Comparison of ENCODE assay signal across 31 mouse cellular contexts in genomic region chr17:53582805-53583204, GRCm38 (mm10). TPM values are rescaled to one million over a fixed set of nuclear protein-coding genes. Genes with fewer than 3 reads are reported as not detected.
DNase-seq lines count a peak whose midpoint lies in the region; ATAC-seq and TF ChIP-seq lines count a peak whose summit lies in the region.
"Had no signal": no experiment of that assay in that cellular context is flagged by ENCODE, and none has a peak within 500 bp of the region (broad histone marks: within the 10 kb centered on the region; RNA-seq: fewer than 3 reads in every experiment).

No protein-coding gene starts in this region.

- no peak overlapping the region for H3K4me3 ChIP-seq in heart, embryonic 13.5 days
- no peak overlapping the region for H3K4me3 ChIP-seq in heart, embryonic 11.5 days (ENCODE audit: low read depth, low read length)
- no peak overlapping the region for H3K4me3 ChIP-seq in midbrain, embryonic 11.5 days (ENCODE audit: low read depth, low read length)
- H3K4me3 ChIP-seq in midbrain, postnatal 0 days (ENCODE audit: low read depth, low read length): no peak overlapping the region
- peak overlapping the region; percentile 26 to 50 for H3K4me3 ChIP-seq in ES-E14 (ENCODE audit: insufficient read depth in 1 of 2, low read depth in 1 of 2, low read length in 2 of 2, poor library complexity in 1 of 2, severe bottlenecking in 1 of 2)
- H3K4me3 ChIP-seq: embryonic facial prominence, embryonic 12.5 days; hindbrain, embryonic 12.5 days; intestine, embryonic 15.5 days; liver, embryonic 12.5 days; midbrain, embryonic 12.5 days had no signal

- no peak for TF ChIP-seq CTCF in midbrain, postnatal 0 days (IDR thresholded peaks at IDR 0.05)

- H3K9me3 ChIP-seq in heart, embryonic 13.5 days: no peaks in the 10 kb centered on the region
- no peaks in the 10 kb centered on the region for H3K9me3 ChIP-seq in heart, embryonic 11.5 days (replicated peaks; ENCODE audit: control insufficient read depth, low read length)
- H3K9me3 ChIP-seq in midbrain, embryonic 11.5 days (ENCODE audit: control insufficient read depth, low read length): no peaks in the 10 kb centered on the region
- no peaks in the 10 kb centered on the region for H3K9me3 ChIP-seq in midbrain, postnatal 0 days (ENCODE audit: low read length)
- H3K9me3 ChIP-seq in ES-E14 (ENCODE audit: control insufficient read depth, insufficient read depth, low read depth, low read length): no peaks in the 10 kb centered on the region
- H3K9me3 ChIP-seq: embryonic facial prominence, embryonic 12.5 days; hindbrain, embryonic 12.5 days; intestine, embryonic 15.5 days; liver, embryonic 12.5 days; midbrain, embryonic 12.5 days had no signal

- ATAC-seq in heart, embryonic 13.5 days (ENCODE audit: extremely low read depth, insufficient number of reproducible peaks, low FRiP score, low TSS enrichment): no peak
- ATAC-seq in heart, embryonic 11.5 days (replicated peaks; ENCODE audit: insufficient number of reproducible peaks, low FRiP score, low TSS enrichment): no peak
- ATAC-seq in midbrain, embryonic 11.5 days (ENCODE audit: low FRiP score): no peak
- ATAC-seq in midbrain, postnatal 0 days (ENCODE audit: low FRiP score): no peak
- ATAC-seq: forebrain, embryonic 14.5 days; hindbrain, postnatal 0 days; intestine, embryonic 15.5 days; liver, embryonic 12.5 days; liver, postnatal 0 days had no signal

- H3K4me2 ChIP-seq in heart, embryonic 13.5 days: no peak overlapping the region
- no peak overlapping the region for H3K4me2 ChIP-seq in heart, embryonic 11.5 days
- H3K4me2 ChIP-seq in midbrain, embryonic 11.5 days: no peak overlapping the region
- H3K4me2 ChIP-seq in midbrain, postnatal 0 days (ENCODE audit: low read depth, low read length, poor library complexity, severe bottlenecking): no peak overlapping the region
- H3K4me2 ChIP-seq: embryonic facial prominence, embryonic 12.5 days; hindbrain, embryonic 12.5 days; intestine, embryonic 15.5 days; midbrain, embryonic 12.5 days had no signal

- peaks cover 78% of the 10 kb centered on the region for H3K4me1 ChIP-seq in heart, embryonic 13.5 days
- peaks cover 48% of the 10 kb centered on the region for H3K4me1 ChIP-seq in heart, embryonic 11.5 days (ENCODE audit: control insufficient read depth, insufficient read depth, low read length)
- H3K4me1 ChIP-seq in midbrain, embryonic 11.5 days (ENCODE audit: control insufficient read depth, insufficient read depth, low read length): no peaks in the 10 kb centered on the region
- H3K4me1 ChIP-seq in midbrain, postnatal 0 days (ENCODE audit: insufficient read depth, low read length): peaks cover 6% of the 10 kb centered on the region; the same call in 1 of the 2 replicates
- peaks cover 24% of the 10 kb centered on the region in 2 experiments for H3K4me1 ChIP-seq in ES-E14 (ENCODE audit: control insufficient read depth in 2 of 2, insufficient read depth in 2 of 2, low read length in 2 of 2, poor library complexity in 1 of 2)

- peaks cover 4% of the 10 kb centered on the region; the same call in 1 of the 2 replicates for H3K36me3 ChIP-seq in heart, embryonic 13.5 days
- no peaks in the 10 kb centered on the region for H3K36me3 ChIP-seq in heart, embryonic 11.5 days (ENCODE audit: control insufficient read depth, insufficient read depth, low read length)
- H3K36me3 ChIP-seq in midbrain, embryonic 11.5 days (ENCODE audit: control insufficient read depth, insufficient read depth, low read length): no peaks in the 10 kb centered on the region
- no peaks in the 10 kb centered on the region for H3K36me3 ChIP-seq in midbrain, postnatal 0 days (ENCODE audit: insufficient read depth, low read length)
- no peaks in the 10 kb centered on the region for H3K36me3 ChIP-seq in ES-E14 (ENCODE audit: control insufficient read depth, insufficient read depth, low read length, poor library complexity, severe bottlenecking)
- H3K36me3 ChIP-seq: embryonic facial prominence, embryonic 12.5 days; hindbrain, embryonic 12.5 days; intestine, embryonic 15.5 days; midbrain, embryonic 12.5 days had no signal

- H3K9ac ChIP-seq in heart, embryonic 13.5 days: no peak overlapping the region
- no peak overlapping the region for H3K9ac ChIP-seq in heart, embryonic 11.5 days (ENCODE audit: low read depth, low read length)
- no peak overlapping the region for H3K9ac ChIP-seq in midbrain, embryonic 11.5 days (ENCODE audit: low read length)
- H3K9ac ChIP-seq in midbrain, postnatal 0 days (replicated peaks; ENCODE audit: low read length, poor library complexity, severe bottlenecking): no peak overlapping the region
- peak overlapping the region; percentile 72 for H3K9ac ChIP-seq in ES-E14 (ENCODE audit: insufficient read depth, low read depth, low read length, poor library complexity, severe bottlenecking)
- H3K9ac ChIP-seq: embryonic facial prominence, embryonic 12.5 days; hindbrain, embryonic 12.5 days; intestine, embryonic 15.5 days; liver, embryonic 12.5 days; liver, postnatal 0 days; midbrain, embryonic 12.5 days had no signal

- 0 out of 2 replicates have a peak overlapping the region, but pooled peaks have one; percentile 32 for H3K27ac ChIP-seq in heart, embryonic 13.5 days (replicated peaks)
- no peak overlapping the region for H3K27ac ChIP-seq in heart, embryonic 11.5 days (ENCODE audit: low read depth, low read length)
- no peak overlapping the region for H3K27ac ChIP-seq in midbrain, embryonic 11.5 days (ENCODE audit: low read depth, low read length)
- no peak overlapping the region for H3K27ac ChIP-seq in midbrain, postnatal 0 days (ENCODE audit: low read depth, low read length)
- H3K27ac ChIP-seq in ES-E14 (ENCODE audit: insufficient read depth, low read depth, low read length, poor library complexity, severe bottlenecking): peak overlapping the region; percentile 92
- H3K27ac ChIP-seq: embryonic facial prominence, embryonic 12.5 days; hindbrain, embryonic 12.5 days; hindbrain, postnatal 0 days; intestine, embryonic 15.5 days; liver, embryonic 12.5 days; midbrain, embryonic 12.5 days; stomach, postnatal 0 days had no signal

- WGBS in heart, embryonic 13.5 days: 83% methylated on average over 7 of the region's 7 CpGs
- 89% methylated on average over 7 of the region's 7 CpGs for WGBS in heart, embryonic 11.5 days (ENCODE audit: insufficient replicate concordance)
- 91% methylated on average over 7 of the region's 7 CpGs for WGBS in midbrain, embryonic 11.5 days
- WGBS in midbrain, postnatal 0 days: 78% methylated on average over 7 of the region's 7 CpGs

- no peaks in the 10 kb centered on the region for H3K27me3 ChIP-seq in heart, embryonic 13.5 days (replicated peaks)
- no peaks in the 10 kb centered on the region for H3K27me3 ChIP-seq in heart, embryonic 11.5 days (ENCODE audit: control insufficient read depth, insufficient read depth, low read length)
- no peaks in the 10 kb centered on the region for H3K27me3 ChIP-seq in midbrain, embryonic 11.5 days (ENCODE audit: control insufficient read depth, insufficient read depth, low read length)
- no peaks in the 10 kb centered on the region for H3K27me3 ChIP-seq in midbrain, postnatal 0 days (ENCODE audit: insufficient read depth, low read length)
- H3K27me3 ChIP-seq: embryonic facial prominence, embryonic 12.5 days; hindbrain, embryonic 12.5 days; intestine, embryonic 15.5 days; liver, embryonic 12.5 days; midbrain, embryonic 12.5 days had no signal

- peak; percentile 27 for DNase-seq in cerebellum, adult 9-11 months
- no peak for DNase-seq in cerebellum, postnatal 25 days
- peak; percentile 57 for DNase-seq in midbrain, embryonic 11.5 days (ENCODE audit: low spot score, missing footprints)
- DNase-seq in midbrain, postnatal 0 days (ENCODE audit: low spot score): no peak
- no peak for DNase-seq in ES-E14 (ENCODE audit: low read depth, low spot score)
- no peak for DNase-seq in natural killer cell, adult 2 months (ENCODE audit: low spot score in 2 of 2)
- DNase-seq: adrenal gland, postnatal 10 days; cerebellum, adult 11 months; embryo, embryonic 11 days; gastrocnemius, postnatal 25 days; kidney, adult 2 months; kidney, postnatal 10 days; layer of hippocampus, postnatal 36 days; left cerebral cortex, postnatal 4 days; liver, postnatal 0 days; lung, postnatal 36 days; right cerebral cortex, postnatal 4 days; thymus, postnatal 4 days had no signal

- in situ Hi-C loops in ES-E14 (cut with MboI; ENCODE audit: low sequenced_read_pairs in 2 of 2, unreplicated experiment in 2 of 2): no loop called here

TF ChIP-seq in ES-E14, 5 proteins besides CTCF, POLR2A, EP300 and RAD21:
- TF ChIP-seq ZC3H11A (IDR thresholded peaks at IDR 0.05; ENCODE audit: borderline replicate concordance, low read depth, low read length) (no peak), MAFK (IDR thresholded peaks at IDR 0.05; ENCODE audit: insufficient read depth, low read depth, low read length) (no peak), ZNF384 (IDR thresholded peaks at IDR 0.05; ENCODE audit: low read depth, low read length) (no peak), HCFC1 (IDR thresholded peaks at IDR 0.05; ENCODE audit: borderline replicate concordance, insufficient read depth, low read length) (no peak), CHD2 (IDR thresholded peaks at IDR 0.05; ENCODE audit: low read depth, low read length) (no peak)

RNA-seq across cellular contexts. Expression of gene Kat2b, which starts 16.1 kb away (rescaled TPM):
- polyA plus RNA-seq in heart, embryonic 13.5 days (2015; fragmentation: Nextera tagmentation; extraction: Ambion mirVana): 7.4 and 8.1 TPM in 2 replicates
- polyA plus RNA-seq in heart, embryonic 11.5 days (2014; fragmentation: Nextera tagmentation; extraction: Ambion mirVana): 11.0 and 14.0 TPM in 2 replicates
- polyA plus RNA-seq in midbrain, embryonic 11.5 days (2014; fragmentation: Nextera tagmentation; extraction: Ambion mirVana): 4.9 and 5.5 TPM in 2 replicates
- total RNA-seq in midbrain, postnatal 0 days (2014; rRNA removed): 17.2 and 22.5 TPM in 2 replicates
- 2.4 and 3.6 TPM in 2 replicates for polyA plus RNA-seq in midbrain, postnatal 0 days (2015; fragmentation: Nextera tagmentation; extraction: Ambion mirVana)
- total RNA-seq in ES-E14 (2012; rRNA removed): 25.1 and 32.1 TPM in 2 replicates

RNA-seq across cellular contexts. Expression of gene Pp2d1, which starts 43.6 kb away (rescaled TPM):
- 0.13 and 0.25 TPM in 2 replicates for polyA plus RNA-seq in heart, embryonic 13.5 days (2015; fragmentation: Nextera tagmentation; extraction: Ambion mirVana)
- 0.32 and 0.33 TPM in 2 replicates for polyA plus RNA-seq in heart, embryonic 11.5 days (2014; fragmentation: Nextera tagmentation; extraction: Ambion mirVana)
- polyA plus RNA-seq in midbrain, embryonic 11.5 days (2014; fragmentation: Nextera tagmentation; extraction: Ambion mirVana): 0.22 and 0.34 TPM in 2 replicates
- total RNA-seq in midbrain, postnatal 0 days (2014; rRNA removed): not detected in 2 replicates
- 0.26 and 0.42 TPM in 2 replicates for polyA plus RNA-seq in midbrain, postnatal 0 days (2015; fragmentation: Nextera tagmentation; extraction: Ambion mirVana)
- 0.31 and 0.48 TPM in 2 replicates for total RNA-seq in ES-E14 (2012; rRNA removed)
- total RNA-seq: adrenal gland, postnatal 10 days; gastrocnemius, postnatal 25 days; hindbrain, postnatal 0 days; layer of hippocampus, postnatal 36 days; left cerebral cortex, postnatal 4 days; megakaryocyte, adult 5-6 weeks had no signal
- polyA plus RNA-seq: kidney, adult 2 months; large intestine, adult 2 months; liver, postnatal 0 days; spleen, adult 2 months had no signal

Comparison
In these comparisons a context has a peak if more than half of its experiments do, and no peak if none do; other contexts are left out.
1. DNase-seq: peak in cerebellum, adult 9-11 months (single experiment) and midbrain, embryonic 11.5 days (single experiment); none in cerebellum, postnatal 25 days (0 of 2), midbrain, postnatal 0 days (single experiment), ES-E14 (single experiment) and natural killer cell, adult 2 months (0 of 2).
2. H3K27ac ChIP-seq: peak in heart, embryonic 13.5 days (single experiment) and ES-E14 (single experiment); none in heart, embryonic 11.5 days (single experiment), midbrain, embryonic 11.5 days (single experiment) and midbrain, postnatal 0 days (single experiment).
3. H3K4me3 ChIP-seq: peak in ES-E14 (2 of 2); none in heart, embryonic 13.5 days (single experiment), heart, embryonic 11.5 days (single experiment), midbrain, embryonic 11.5 days (single experiment) and midbrain, postnatal 0 days (single experiment).